Mouse (Mus musculus) left cerebral cortex, postnatal 10 days (tissue): Measurements from ENCODE around the gene Slc7a10. TPM values are rescaled to one million over a fixed set of nuclear protein-coding genes. Genes with fewer than 3 reads are reported as not detected.

Experiments used
- DNase-seq, 2 experiments: peaks; one replicate each; pipeline ENCODE4 v3.0.0; 2021 to 2022; ENCODE audit warnings: low spot score in 2 of 2, mixed read lengths in 1 of 2; ENCODE audit errors: extremely low spot score in 1 of 2
- intact Hi-C: fragments of 180-260 bp; cut with DNase I; formaldehyde crosslinking; loops from one replicate; pipeline ENCODE4 v1.15.1; 2025
- total RNA-seq, 2 experiments: library from RNA; stranded (reverse); gene quantifications; 2 replicates each; pipeline ENCODE4 v1.2.3; 2021

Gene Slc7a10
- 10 to 100 TPM; 42.6 to 43.4 TPM for total RNA-seq

DNA sequence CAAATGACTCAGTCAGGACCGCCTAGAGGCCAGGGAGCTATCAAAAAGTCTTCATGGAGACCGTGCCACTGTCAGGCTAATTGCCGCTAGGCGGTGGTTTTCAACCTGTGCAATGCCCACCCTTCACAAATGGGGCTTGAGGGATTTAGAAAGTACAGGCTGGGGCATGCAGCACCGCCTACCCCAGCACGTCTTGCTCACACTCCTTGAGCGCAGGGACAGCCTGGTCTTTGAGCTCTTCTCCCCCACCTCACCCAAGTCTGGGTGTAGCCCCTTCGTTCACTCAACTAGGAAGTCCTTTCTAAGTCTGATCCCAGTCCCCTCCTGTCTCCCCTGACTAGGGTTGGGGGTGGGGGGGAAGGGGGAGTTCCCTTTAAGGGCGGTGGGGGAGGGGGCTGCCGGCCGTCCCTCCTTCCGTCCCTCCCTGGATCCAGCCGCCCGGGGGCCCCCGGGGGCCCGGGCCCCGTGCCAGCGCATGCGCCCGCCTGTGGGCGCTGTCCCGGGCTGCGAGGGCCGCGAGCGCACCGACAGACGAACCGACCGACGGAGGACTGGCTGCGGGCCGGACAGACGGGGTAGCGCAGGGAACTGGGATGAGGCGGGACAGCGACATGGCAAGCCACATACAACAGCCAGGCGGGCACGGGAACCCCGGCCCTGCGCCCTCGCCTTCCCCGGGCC lies at the start of gene Slc7a10:
Gene Slc7a10 (plus strand): TSS at position 497 of the 681 bp plus-strand sequence.
- peak in 1 of 2 experiments; percentile 40 for DNase-seq
- intact Hi-C loops = no loop called here

DNA sequence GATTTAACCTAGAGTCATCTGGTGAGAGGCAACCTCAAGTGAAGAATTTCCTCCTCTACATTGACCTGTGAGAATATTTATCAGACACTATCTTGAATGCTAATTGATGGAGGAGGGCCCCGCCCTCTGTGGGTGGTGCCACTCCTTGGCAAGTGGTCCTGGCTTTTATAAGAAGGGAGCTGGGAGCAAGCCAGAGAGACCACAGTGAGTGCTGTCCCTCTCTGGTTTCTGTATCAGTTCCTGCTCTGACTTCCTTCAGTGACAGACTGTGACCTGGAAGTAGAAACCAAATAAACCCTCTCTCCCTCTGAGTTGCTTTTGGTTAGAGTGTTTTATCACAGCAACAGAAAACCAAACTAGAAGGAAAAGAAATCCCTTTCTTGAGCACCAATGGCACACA lies 48.7 kb upstream of the Slc7a10 start:
- intact Hi-C loops = no loop called here
- no peak for DNase-seq

DNA sequence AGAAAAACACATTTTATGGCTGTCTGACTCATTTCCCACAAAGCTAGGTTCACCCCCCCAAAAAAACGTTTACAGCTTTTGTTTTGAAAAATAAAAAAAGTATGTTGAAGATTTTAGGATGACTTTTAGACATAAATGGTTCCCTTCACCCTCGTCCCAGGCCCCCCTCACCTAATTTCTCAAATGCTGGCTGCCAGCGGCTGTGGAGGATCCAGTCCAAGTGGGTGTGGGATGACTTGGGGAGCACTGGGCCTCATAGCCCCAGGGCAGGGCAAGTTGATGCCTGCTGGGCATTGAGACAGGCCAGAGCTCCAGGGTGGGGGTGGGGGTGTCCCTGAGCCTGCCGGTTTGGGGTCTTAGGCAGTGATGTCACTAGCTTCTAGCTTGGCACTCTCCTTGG lies 47.7 kb upstream of the Slc7a10 start:
- intact Hi-C loops = no loop called here
- DNase-seq = no peak

DNA sequence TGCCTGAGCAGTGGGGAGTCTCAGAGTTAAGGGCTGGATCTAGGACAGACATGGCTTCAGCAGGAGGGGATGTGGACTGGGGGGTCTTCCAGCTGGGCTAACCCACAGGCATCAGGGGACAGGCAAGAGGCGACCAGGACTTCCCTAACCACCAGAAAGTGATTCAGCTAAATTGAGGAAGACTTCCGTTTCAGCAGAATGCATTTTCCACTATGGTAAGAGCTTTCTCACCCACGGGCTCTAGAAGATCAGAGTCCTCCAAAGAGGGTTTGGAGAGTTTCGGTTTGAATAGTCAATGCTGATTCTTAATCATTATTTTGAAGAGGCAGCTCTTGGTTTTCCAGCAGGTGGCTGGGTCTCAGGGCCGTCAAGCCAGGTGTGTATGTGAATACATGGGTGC lies 46.3 kb upstream of the Slc7a10 start:
- DNase-seq = no peak
- intact Hi-C loops = no loop called here

DNA sequence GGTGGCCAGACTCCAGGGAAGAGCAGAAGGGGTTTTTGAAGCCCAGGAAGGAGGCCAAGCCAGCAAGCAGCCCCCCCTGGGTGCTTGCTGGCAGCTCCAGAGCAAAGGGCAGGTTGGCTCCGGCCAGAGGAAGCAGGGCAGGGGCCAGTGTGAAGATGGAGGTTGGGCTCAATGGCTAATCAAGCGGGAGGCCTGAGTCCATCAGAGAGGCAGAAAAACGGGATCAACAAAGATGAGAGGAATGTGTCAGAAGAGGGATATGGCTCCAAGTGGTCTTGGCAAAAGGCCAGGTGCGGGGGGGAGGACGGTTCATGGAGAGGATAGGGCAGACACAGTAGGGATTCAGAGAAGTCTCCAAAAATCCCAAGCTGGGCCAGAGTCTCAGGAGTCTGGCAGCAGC lies 44.7 kb upstream of the Slc7a10 start:
- no peak for DNase-seq
- intact Hi-C loops = no loop called here

DNA sequence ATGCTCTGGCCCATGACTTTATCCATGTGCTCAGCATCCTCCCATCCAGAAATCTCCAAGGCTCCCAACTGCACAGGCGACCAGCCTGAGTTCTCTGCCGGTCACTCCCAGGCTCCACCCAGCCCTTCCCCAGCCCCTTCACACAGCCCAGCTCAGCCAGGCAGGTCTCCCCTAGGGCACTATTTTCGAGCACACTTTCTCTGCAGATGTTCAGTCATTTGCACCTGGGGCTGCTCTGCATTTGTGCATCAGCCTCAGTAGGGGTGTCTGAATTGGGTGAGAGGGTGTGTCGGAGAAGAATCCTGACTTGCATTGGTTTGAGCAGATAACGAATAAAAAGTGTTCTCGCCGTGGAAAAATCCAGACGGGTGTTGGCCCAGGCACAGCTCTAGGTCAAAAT lies 43.7 kb upstream of the Slc7a10 start:
- no peak for DNase-seq
- intact Hi-C loops = no loop called here

DNA sequence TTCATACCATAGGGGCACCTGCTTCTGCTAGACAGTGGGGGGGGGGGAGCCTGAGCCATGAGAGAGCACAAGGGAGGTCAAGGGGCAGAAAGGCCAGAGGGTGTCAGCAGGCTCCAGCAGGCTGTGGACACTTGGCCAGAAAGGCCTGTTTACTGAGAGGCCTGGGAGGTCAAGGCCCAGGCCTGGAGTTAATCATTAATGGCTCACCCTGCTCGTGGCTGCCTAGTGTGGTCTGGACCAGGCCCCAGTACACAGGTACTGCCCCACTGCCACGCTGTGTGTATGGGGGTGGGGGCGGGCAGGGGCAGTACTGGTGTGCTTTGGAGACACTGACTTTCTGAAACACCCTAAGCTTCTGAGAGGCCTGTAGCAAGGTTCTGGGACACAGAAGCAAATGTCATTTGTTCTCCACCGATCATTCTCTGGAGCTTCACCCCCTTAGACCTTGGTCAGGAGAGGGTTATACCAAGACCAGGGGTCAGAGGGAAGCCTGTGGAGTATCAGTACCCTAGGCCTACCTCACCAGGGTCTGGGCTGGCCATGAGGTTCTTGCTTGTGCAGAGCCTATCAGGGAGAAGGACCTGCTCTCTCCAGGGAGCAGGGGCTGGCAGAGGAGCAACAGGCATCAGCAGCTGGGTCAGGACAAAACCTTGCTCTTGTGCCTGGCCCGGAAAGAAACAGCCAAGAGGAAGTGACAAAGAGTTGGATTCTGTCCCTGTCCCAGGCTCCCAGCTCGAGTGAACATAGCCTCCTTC lies 42.1 kb upstream of the Slc7a10 start:
- intact Hi-C loops = no loop called here
- DNase-seq = no peak

DNA sequence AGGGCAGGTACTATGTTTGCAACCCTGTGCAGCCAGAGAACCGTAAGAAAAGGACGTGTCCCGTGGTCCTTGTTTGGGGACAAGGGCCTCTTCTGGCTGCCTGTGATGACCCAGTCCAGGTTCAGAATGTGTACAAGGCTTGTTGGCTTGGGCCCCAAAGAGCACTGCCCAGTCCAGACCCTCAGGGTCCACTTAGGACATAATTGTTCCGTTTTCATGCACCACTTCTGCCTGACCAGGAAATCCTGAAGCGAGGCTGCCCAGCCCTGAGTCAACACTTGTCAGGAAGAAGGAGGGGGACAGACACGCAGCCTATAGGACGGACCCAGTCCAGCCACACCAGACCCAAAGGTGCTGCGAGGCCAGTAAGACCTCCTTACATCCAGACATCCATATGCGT lies 41.1 kb upstream of the Slc7a10 start:
- intact Hi-C loops = no loop called here

DNA sequence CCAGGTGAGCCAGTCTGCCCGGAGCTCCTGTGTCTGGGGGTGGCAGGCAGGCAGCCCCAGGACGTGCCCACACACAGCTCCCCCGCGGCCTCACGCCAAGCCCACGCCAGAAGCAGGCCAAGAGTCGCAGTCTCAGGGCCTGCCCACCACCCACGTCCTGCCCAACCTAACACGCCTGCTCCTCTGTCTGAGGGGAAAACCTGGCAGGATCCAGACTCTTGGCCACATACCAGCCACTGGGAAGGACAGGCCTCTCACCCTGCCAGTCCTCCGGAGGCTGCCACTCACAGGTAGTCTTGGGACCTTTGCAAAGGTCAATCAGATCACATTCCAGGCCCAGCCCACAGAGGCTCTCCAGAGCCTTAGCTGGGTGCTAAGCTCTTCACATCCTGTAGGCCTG lies 39.9 kb upstream of the Slc7a10 start:
- peak in 1 of 2 experiments; percentile 24 for DNase-seq
- intact Hi-C loops = no loop called here

More for the DNA sequence above, 41.1 kb upstream of the Slc7a10 start:
- DNase-seq = no peak

DNA sequence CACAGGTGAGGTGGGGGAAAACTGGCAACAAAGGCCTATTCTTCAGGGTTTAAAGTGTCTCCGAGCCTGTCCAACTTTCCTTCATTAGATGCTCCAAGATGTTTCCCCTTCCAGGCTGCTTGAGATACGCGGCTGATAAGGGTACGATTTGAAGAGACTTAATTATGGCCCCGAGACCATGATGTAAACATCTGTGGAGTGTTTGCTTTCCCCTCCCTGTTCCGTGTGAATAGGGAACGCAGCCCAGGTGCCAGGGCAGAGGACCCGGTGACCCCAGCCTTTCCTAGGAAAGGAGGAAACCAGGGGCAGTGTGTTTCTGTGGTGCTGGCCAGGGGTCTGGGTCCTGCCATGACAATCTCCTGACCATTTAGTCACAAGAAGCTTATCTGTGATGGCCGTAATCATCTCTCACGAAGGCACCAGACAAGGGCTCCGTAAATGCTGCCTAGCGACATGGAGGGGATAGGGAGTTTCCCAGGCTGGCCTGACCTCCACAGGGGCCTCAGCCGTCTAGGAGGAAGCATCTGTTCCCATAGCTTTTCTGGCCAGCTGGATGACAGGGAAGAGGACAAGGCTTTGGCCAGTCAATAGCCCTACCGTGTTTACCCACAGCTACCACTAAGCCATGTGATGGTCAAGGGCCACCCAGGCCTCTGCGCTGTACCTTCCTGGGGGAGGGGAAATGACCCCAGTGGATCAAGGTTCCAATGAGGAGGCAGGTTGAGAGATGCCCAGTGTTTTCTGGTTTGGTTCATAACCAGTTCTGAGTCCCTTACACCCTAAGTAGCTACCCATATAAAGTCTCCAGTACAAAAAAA lies 36.4 kb upstream of the Slc7a10 start:
- intact Hi-C loops = no loop called here
- DNase-seq = no peak

DNA sequence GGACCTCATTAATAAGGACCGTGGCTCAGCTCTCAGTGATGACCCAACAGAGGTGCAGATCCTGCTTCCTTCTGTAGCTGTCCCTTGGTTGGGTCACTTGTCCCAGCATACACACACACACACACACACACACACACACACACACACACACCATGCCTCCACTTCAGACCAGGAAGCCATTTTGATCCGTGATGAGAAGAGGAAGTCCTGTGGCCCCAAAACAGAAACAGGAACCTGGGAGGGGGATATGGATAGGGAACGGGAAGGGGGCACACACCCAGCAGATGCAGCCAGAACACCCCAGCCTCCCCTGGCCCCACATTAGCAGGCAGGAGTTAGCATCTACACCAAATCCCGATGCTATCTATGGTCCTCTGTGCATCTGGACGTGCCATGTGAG lies 35.3 kb upstream of the Slc7a10 start:
- DNase-seq = no peak
- intact Hi-C loops = no loop called here

DNA sequence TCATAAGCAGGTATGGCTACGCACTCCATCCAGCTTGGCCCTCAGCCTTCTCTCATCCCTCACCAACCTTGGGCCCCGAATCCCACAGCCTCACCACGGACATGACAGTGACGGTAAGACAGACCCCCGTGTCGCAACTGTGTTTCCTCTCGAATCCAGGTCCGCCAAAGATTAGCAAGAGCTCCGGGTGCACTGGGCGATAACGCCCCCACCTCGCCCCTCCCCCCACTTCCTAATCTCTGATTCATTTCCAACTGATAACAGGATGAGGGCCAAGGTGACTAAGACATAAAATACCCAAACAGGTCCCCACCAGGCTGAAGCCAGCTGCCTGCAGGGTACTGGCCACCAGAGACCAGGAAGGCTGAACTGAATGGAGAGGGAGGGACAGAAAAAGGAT lies 31.7 kb upstream of the Slc7a10 start:
- DNase-seq = no peak
- intact Hi-C loops = no loop called here

DNA sequence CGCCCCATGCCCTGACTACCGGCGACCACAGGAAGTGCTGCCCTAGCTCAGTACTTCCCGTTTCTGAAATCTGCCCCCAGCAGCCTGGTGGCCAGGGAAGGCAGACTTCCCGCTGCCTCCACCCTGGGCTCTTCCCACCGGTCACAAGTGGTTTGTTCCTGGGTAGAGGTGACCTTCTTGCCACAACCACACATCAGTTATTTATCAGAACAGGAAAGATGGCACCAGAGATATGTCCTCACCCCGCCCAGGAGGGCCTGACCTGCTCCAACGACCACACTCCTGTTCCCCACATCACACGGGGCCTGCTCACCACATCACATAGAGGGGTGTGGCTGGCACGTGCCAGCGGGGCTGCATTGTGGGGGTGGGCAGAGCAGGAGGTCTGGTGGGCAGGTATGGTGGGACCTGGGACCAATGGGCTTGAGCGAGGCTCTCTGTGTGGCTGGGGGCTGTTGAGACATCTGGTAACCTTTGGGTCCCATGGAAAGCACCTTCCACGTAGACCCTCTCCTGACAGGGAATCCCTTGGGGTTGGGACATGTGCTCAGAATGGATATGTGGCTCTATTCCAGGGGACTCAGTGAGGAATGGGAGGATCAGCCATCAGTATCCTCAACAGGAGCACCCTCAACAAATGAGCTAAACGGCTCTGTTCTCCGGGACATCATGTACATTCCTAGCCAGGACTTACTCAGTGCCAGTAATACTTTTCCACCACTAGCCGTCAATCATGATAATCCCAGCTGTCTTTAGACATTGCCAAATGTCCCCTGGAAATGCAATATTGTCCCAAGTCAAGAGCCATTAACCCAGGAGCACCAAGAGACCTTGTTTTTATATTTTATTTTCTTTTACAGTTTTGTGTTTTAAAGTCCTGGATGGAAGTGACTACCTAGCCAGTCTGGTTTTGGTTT lies 29.4 kb upstream of the Slc7a10 start:
- intact Hi-C loops = no loop called here
- DNase-seq = no peak

DNA sequence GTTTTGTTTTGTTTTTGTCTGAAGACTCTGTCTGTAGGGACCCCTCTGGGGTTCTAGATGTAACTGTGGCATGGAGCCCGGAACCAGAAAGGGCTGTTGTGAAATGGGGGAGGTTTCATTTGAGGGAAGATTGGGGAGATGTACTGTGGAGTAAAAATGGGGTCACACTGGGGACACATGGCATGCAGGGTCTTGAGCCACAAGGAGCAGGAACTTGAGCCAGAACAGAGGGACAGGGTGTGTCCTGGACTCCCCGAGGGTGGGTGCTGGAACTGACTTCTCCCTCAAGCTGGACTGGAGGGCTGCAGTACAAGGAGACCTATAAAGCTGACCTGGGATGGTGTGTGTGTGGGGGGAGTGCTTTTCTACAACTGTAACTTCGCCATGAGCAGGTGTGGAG lies 28.7 kb upstream of the Slc7a10 start:
- intact Hi-C loops = no loop called here
- DNase-seq = no peak

DNA sequence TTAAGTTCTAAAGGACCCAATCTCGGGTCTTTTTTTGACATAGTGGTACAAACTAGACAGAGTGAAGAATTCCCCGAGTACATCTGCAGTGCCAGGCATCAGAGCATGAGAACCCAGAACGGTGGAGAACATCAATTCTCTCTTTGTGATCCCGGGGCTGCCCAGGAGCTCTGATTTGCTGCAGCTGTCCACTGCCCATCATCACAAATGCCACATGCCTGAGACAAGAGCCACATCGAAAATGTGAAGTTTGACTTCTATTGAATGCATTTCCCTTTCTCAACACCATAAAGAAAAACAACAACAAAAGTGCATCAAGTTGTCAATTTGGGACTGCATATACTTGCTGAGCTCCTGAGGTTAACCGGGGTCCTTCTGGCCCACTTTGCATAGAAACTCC lies 23.7 kb upstream of the Slc7a10 start:
- DNase-seq = no peak
- intact Hi-C loops = no loop called here

DNA sequence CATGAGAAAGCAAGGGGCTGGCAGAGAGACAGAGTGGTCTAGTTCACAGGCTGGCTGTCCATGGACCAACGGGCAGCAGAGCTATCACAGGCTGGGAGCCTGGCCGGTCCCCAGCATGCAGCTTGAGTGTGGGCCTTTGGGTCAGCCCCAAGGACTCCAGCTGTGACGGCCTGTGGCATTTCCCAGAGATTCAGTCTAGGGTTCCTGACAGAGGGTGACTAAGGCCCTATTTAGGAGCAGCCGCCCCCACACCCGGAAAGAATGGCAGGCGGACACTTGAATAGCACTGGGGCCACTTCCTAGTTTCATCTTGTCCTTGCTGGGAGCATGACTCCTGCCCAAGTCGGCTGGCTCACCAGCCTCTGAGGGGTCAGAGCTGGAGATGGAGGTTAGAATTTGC lies 22.6 kb upstream of the Slc7a10 start:
- intact Hi-C loops = no loop called here
- DNase-seq = no peak

DNA sequence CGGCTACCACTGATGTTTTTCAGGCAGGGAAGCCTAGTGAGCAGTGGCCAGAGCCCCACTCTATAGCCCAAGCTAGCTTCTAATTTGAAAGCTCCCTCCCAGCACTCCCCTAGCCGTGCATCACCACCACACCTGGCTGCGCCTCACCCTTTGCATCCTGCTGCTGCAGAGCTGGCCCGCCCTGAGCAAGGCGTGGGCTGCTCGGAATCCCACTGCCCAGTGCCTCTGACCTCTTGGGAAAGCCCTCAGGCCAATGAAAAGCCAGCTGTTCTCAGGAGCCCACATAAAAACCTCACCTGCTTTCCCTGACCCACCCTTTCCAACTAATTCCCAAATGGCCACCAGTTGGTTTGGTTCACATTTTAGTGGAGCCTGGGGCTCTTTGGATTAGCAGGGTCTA lies 22.1 kb upstream of the Slc7a10 start:
- DNase-seq = no peak

DNA sequence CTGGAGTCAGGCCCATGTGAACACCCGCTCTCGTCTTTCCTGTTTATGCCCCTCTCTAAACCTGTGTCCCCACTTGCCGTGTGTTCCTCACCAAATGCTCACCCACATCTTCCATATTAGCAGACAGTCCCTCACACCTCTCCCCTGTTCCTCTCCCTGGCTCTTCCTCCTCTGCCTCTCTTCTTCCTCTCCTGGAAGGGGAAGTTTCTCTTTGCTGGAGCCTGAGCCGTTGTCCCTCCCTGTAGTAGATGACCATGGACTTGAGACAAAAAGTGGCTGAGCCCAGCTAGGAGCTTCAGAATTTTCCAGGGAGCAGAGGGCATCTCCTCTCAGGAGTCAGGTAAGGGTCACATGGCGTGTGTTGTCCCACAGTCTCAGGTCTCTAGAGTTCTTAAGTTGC lies 19.2 kb upstream of the Slc7a10 start:
- intact Hi-C loops = no loop called here
- DNase-seq = no peak

More for the DNA sequence above, 22.1 kb upstream of the Slc7a10 start:
- intact Hi-C loops = no loop called here

DNA sequence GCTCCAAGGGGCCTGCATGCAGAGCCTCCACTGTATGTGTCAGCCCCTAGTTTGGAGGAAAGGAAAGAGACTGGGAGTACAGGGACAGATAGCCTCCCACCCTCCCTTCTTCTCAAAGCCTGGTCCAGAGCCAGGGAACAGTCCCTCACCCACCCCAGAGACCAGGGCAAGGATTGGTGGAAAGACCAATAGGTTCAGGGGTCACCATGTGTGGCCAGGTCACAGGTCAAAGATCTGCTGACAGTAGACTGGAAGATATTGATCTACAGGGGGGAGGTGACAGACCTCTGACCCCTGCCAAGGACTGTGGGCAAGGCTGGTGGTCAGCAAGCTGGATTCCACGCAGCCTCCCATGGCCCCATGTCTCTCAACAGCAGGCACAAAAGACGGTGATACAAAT lies 18.3 kb upstream of the Slc7a10 start:
- intact Hi-C loops = loop anchor here (2.0 kb wide), 1 partner anchor 47 kb away; no protein-coding TSS in a partner anchor
- no peak for DNase-seq
